Mouse (Mus musculus): Measurements from ENCODE around the gene Pde12. TPM values are rescaled to one million over a fixed set of nuclear protein-coding genes. Genes with fewer than 3 reads are reported as not detected.
A peak's percentile ranks its signal among the peaks of the same experiment; 100 is the strongest.

The Pde12 gene
- polyA plus RNA-seq, 3 experiments from 2014 or later, result 3.5 to 5.6 (median 5.2) TPM

- ATAC-seq, result no peak
Measured at GRCm38 (mm10) chr14:26643006-26643624, 26.6 kb downstream of the Pde12 start.

DNA sequence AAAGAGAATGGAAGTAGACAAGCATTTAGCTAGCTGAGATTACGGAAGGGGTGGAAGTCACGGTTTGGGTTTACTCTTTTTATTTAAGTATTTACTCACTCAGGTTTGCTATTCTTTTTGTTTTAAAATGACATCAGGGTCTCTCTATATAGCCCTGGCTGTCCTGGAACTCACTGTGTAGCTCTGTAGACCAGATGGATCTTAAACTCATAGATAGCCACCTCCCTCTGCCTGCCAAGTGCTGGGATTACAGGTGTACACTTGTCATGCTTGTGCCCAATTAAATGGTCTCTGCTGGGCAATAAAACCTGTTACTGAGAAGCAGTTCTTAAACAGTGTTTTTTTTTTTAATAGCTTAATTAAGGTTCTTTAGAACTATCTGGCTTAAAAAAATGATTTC is 29.7 kb downstream of the Pde12 start:
- ATAC-seq, result no peak

GRCm38 (mm10) chr14:26639251-26639650 is 30.4 kb downstream of the Pde12 start:
- no peak for ATAC-seq

DNA sequence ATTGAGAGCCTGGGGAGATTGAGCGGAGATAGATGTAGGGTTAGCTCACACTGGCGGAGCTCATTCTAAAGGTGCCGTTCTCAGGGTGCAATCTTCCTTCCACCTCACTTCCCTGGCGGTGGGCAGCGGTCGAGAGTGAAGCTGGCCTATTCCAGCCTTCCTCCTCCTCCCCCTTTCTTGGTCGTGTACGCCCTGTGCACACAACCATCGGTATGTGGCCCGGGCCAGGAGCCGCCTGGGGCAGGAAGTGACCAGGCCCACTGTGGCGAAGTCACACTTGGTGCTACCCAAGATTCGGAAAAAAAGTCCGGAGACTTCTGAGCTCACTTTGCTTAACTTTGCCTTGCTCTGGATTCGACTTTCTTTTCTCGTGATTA is 31.0 kb downstream of the Pde12 start:
- peak; percentile 15 for ATAC-seq

- peak; percentile 92 for ATAC-seq
Measured at GRCm38 (mm10) chr14:26637851-26638707, 31.6 kb downstream of the Pde12 start, which contains the start of gene Arf4. Gene Arf4, plus strand, starts transcription at chr14:26638074.

DNA sequence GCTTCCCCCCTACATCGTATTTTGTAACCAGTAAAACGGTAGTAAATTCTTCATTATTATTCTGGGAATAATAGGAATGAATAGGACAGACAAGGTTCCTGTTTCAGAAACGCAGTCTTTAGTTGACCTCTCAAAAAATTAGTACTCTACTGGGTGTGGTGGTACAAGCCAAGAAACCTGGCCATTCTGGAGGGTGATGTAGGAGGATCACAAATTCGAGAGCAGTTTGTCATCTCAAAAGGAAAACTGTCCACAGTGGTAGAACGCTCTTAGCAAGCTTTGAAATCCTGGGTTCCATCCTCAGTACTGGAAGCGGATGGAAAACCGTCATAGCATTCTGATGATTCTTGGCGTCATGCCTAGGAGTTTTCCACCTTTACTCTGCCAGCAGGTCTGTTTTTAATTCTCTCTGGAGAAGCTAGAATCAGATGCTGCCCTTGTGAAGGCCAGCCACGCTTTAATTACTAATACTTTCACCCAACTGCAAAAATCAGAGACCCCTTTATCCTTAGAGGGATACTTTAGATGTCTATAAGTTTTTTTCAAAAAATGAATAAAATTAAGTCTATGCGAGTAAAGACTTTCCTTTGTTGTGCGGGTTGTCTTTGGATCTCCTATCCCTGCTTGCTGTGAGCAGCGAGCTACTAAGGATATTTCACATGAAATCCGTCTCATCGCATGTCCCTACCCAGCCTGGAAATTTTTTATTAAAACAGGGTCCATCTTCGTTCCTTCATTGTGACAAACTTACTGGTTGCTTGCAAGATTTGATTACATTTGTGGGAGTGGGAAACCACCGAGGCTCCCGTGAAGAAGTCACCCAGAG is 32.4 kb downstream of the Pde12 start:
- no peak for ATAC-seq

GRCm38 (mm10) chr14:26626605-26627140 is 43.0 kb downstream of the Pde12 start:
- no peak for ATAC-seq

GRCm38 (mm10) chr14:26625301-26625700 is 44.4 kb downstream of the Pde12 start:
- ATAC-seq, result no peak

GRCm38 (mm10) chr14:26610689-26611088 is 59.0 kb downstream of the Pde12 start:
- ATAC-seq, result no peak

Other genes with a start within 250 kb of the Pde12 start
- gene Slmap, start 135.0 kb downstream of the Pde12 start, polyA plus RNA-seq (2017; shearing (Covaris generic)), result 10 to 100 TPM; 17.6 to 23.4 (median 19.2) TPM
- gene Dennd6a, start 96.0 kb downstream of the Pde12 start, polyA plus RNA-seq (2017; shearing (Covaris generic)), result 1 to 10 TPM; 3.3 to 7.0 (median 3.4) TPM
- gene Arf4, start 31.8 kb downstream of the Pde12 start, polyA plus RNA-seq (2017; shearing (Covaris generic)), result 100 to 1,000 TPM; 244 to 322 (median 274) TPM
- gene Dnah12, start 23.4 kb upstream of the Pde12 start, polyA plus RNA-seq (2017; shearing (Covaris generic)), result under 1 TPM in 2 of 3 experiments, not detected in 1; 0.04 to 0.06 TPM
- gene Asb14, start 224.7 kb upstream of the Pde12 start, polyA plus RNA-seq (2017; shearing (Covaris generic)), result under 1 TPM in 2 of 3 experiments, not detected in 1; 0.33 to 0.42 TPM